Mouse (Mus musculus): ENCODE measurements around the gene H2-K1.

GRCm38 (mm10) chr17:33962876-33963275, 37.3 kb downstream of the H2-K1 start:
- TF ChIP-seq CTCF (IDR thresholded peaks at IDR 0.05; ENCODE audit: control insufficient read depth, insufficient read depth, insufficient replicate concordance, low read depth, low read length) = no peak
- no peak for TF ChIP-seq POLR2A (IDR thresholded peaks at IDR 0.05; ENCODE audit: control insufficient read depth, low read depth, low read length)
